ENCODE assay signal across 15 mouse cellular contexts in genomic region chr2:13806120-13806519, GRCm38 (mm10). TPM values are rescaled to one million over a fixed set of nuclear protein-coding genes. Genes with fewer than 3 reads are reported as not detected.
DNase-seq lines count a peak whose midpoint lies in the region; ATAC-seq and TF ChIP-seq lines count a peak whose summit lies in the region.
"Had no signal": no experiment of that assay in that cellular context is flagged by ENCODE, and none has a peak within 500 bp of the region (broad histone marks: within the 10 kb centered on the region; RNA-seq: fewer than 3 reads in every experiment).

No protein-coding gene starts in this region.

- H3K9ac ChIP-seq in ES-E14 (ENCODE audit: insufficient read depth, low read depth, low read length, poor library complexity, severe bottlenecking), result no peak overlapping the region
- no peak overlapping the region for H3K9ac ChIP-seq in forebrain, postnatal 0 days

- in situ Hi-C loops in ES-E14 (cut with MboI; ENCODE audit: low sequenced_read_pairs in 2 of 2, unreplicated experiment in 2 of 2), result loop anchor here in 1 of 2 experiments (25.0 kb wide), 1 partner anchor 519 kb away; no protein-coding TSS in a partner anchor

- H3K27ac ChIP-seq in gastrocnemius, adult 2 months, result no peak overlapping the region
- H3K27ac ChIP-seq in ES-E14 (ENCODE audit: insufficient read depth, low read depth, low read length, poor library complexity, severe bottlenecking), result no peak overlapping the region
- H3K27ac ChIP-seq in forebrain, postnatal 0 days (ENCODE audit: low read depth, low read length), result no peak overlapping the region
- H3K27ac ChIP-seq: macrophage had no signal

- no peak for DNase-seq in gastrocnemius, adult 2 months
- no peak for DNase-seq in gastrocnemius, adult 8-10 months (ENCODE audit: low spot score in 2 of 2)
- DNase-seq in 3T3-L1 (ENCODE audit: low read depth, low spot score) (peak; percentile 16), ES-E14 (ENCODE audit: low read depth, low spot score) (no peak)
- no peak for DNase-seq in heart, postnatal 4 days
- DNase-seq in forebrain, postnatal 0 days, result no peak
- no peak for DNase-seq in right cerebral cortex, adult 2 months (ENCODE audit: low spot score in 2 of 2)
- DNase-seq: cerebellum, adult 11-12 months; kidney, adult 18-20 months; right cerebral cortex, postnatal 25 days had no signal

- WGBS in forebrain, postnatal 0 days, result 92% methylated on average over 3 of the region's 3 CpGs

- no peaks in the 10 kb centered on the region for H3K36me3 ChIP-seq in ES-E14 (ENCODE audit: control insufficient read depth, insufficient read depth, low read length, poor library complexity, severe bottlenecking)
- H3K36me3 ChIP-seq in forebrain, postnatal 0 days (ENCODE audit: insufficient read depth), result no peaks in the 10 kb centered on the region

- no peaks in the 10 kb centered on the region for H3K27me3 ChIP-seq in forebrain, postnatal 0 days (ENCODE audit: insufficient read depth, low read length)

- peaks cover 0 to 2% of the 10 kb centered on the region in 2 experiments; a peak in 1 of 4 replicates for H3K4me1 ChIP-seq in ES-E14 (ENCODE audit: control insufficient read depth in 2 of 2, insufficient read depth in 2 of 2, low read length in 2 of 2, poor library complexity in 1 of 2)
- H3K4me1 ChIP-seq in forebrain, postnatal 0 days (ENCODE audit: insufficient read depth), result no peaks in the 10 kb centered on the region

- ATAC-seq in inflammation-experienced regulatory T-cells, adult 6 months, result peak; percentile 54
- no peak for ATAC-seq in forebrain, postnatal 0 days
- ATAC-seq: activated CD4-positive, CD25-positive, alpha-beta regulatory T cell, adult 4 months had no signal

- intact Hi-C loops in gastrocnemius, adult 2 months (cut with DNase I), result no loop called here

- TF ChIP-seq CTCF in gastrocnemius, adult 2 months (IDR thresholded peaks at IDR 0.05), result peak; percentile 11; the same call in 1 of the 2 replicates
- no peak for TF ChIP-seq CTCF in forebrain, postnatal 0 days (IDR thresholded peaks at IDR 0.05; ENCODE audit: low read depth)

- no peak overlapping the region for H3K4me3 ChIP-seq in gastrocnemius, adult 2 months
- H3K4me3 ChIP-seq in ES-E14 (ENCODE audit: insufficient read depth in 1 of 2, low read depth in 1 of 2, low read length in 2 of 2, poor library complexity in 1 of 2, severe bottlenecking in 1 of 2), result no peak overlapping the region
- H3K4me3 ChIP-seq in forebrain, postnatal 0 days (ENCODE audit: low read depth, low read length), result no peak overlapping the region
- H3K4me3 ChIP-seq: erythroblast, embryonic 14.5 days had no signal

- no peaks in the 10 kb centered on the region for H3K9me3 ChIP-seq in ES-E14 (ENCODE audit: control insufficient read depth, insufficient read depth, low read depth, low read length)
- no peaks in the 10 kb centered on the region for H3K9me3 ChIP-seq in forebrain, postnatal 0 days (ENCODE audit: low read length)

- H3K4me2 ChIP-seq in forebrain, postnatal 0 days (ENCODE audit: low read depth), result no peak overlapping the region

TF ChIP-seq in ES-E14, 5 proteins besides CTCF, POLR2A, EP300 and RAD21:
- TF ChIP-seq MAFK (IDR thresholded peaks at IDR 0.05; ENCODE audit: insufficient read depth, low read depth, low read length), result no peak
- peak; percentile 77; the same call in 1 of the 2 replicates for TF ChIP-seq ZC3H11A (IDR thresholded peaks at IDR 0.05; ENCODE audit: borderline replicate concordance, low read depth, low read length)

RNA-seq across cellular contexts. Expression of gene St8sia6, which starts 12.3 kb away (rescaled TPM):
- under 1 TPM; 0.48 to 0.59 TPM for total RNA-seq in gastrocnemius, adult 2 months (2021)
- total RNA-seq in gastrocnemius, adult 8-10 months (2022), result under 1 TPM; 0.36 to 0.90 (median 0.58) TPM
- 1.1 and 2.1 TPM in 2 replicates for total RNA-seq in ES-E14 (2012; rRNA removed)
- polyA plus RNA-seq in inflammation-experienced regulatory T-cells, adult 6 months (2017; shearing (Covaris generic)), result 10 to 100 TPM in 2 of 3 experiments, under 1 TPM in 1; 0.88 to 17.6 (median 14.3) TPM
- total RNA-seq in heart, postnatal 4 days (2021), result 1 to 10 TPM in 1 of 2 experiments, under 1 TPM in 1; 0.95 to 1.2 TPM
- total RNA-seq in forebrain, postnatal 0 days (2014; rRNA removed), result 0.69 and 1.3 TPM in 2 replicates
- polyA plus RNA-seq in forebrain, postnatal 0 days (2015; fragmentation: Nextera tagmentation; extraction: Ambion mirVana), result 0.75 and 1.2 TPM in 2 replicates
- polyA plus RNA-seq: erythroblast, embryonic 14.5 days; liver, adult 2 months had no signal
